Mouse (Mus musculus): ENCODE data around the gene March4. TPM values are rescaled to one million over a fixed set of nuclear protein-coding genes. Genes with fewer than 3 reads are reported as not detected.

Gene March4
- polyA plus RNA-seq, 1 experiment from 2014 or later = 0.04 TPM

- ATAC-seq (ENCODE audit: low FRiP score, low TSS enrichment) = no peak
- 90% methylated on average over 7 of the region's 7 CpGs for WGBS
These were observed 107.5 kb downstream of the March4 start for GRCm38 (mm10) chr1:72429107-72429807.

GRCm38 (mm10) chr1:72428526-72428925, 108.2 kb downstream of the March4 start:
- 60% methylated on average over 8 of the region's 8 CpGs for WGBS
- no peaks in the 10 kb centered on the region for H3K4me1 ChIP-seq (ENCODE audit: insufficient read depth, low read length)
- ATAC-seq (ENCODE audit: low FRiP score, low TSS enrichment) = peak; percentile 49; the same call in 1 of the 2 replicates

More at GRCm38 (mm10) chr1:72429107-72429807, 107.5 kb downstream of the March4 start:
- no peak overlapping the region for H3K27ac ChIP-seq (ENCODE audit: low read length)
- H3K36me3 ChIP-seq (ENCODE audit: insufficient read depth, low read length) = no peaks in the 10 kb centered on the region
- H3K4me2 ChIP-seq (replicated peaks; ENCODE audit: low read depth, low read length) = no peak overlapping the region
- H3K9ac ChIP-seq (replicated peaks; ENCODE audit: low read length) = no peak overlapping the region
- H3K4me3 ChIP-seq (ENCODE audit: low read length) = no peak overlapping the region
- H3K4me1 ChIP-seq (ENCODE audit: insufficient read depth, low read length) = no peaks in the 10 kb centered on the region
- H3K27me3 ChIP-seq (ENCODE audit: insufficient read depth, low read length) = no peaks in the 10 kb centered on the region
- H3K9me3 ChIP-seq (ENCODE audit: low read length) = no peaks in the 10 kb centered on the region

GRCm38 (mm10) chr1:72426456-72426855, 110.3 kb downstream of the March4 start:
- Histone ChIP-seq H3K4me2 (replicated peaks; ENCODE audit: low read depth, low read length) (no peak overlapping the region), H3K36me3 (ENCODE audit: insufficient read depth, low read length) (no peaks in the 10 kb centered on the region)
- 76% methylated on average over 4 of the region's 4 CpGs for WGBS

More at GRCm38 (mm10) chr1:72428526-72428925, 108.2 kb downstream of the March4 start:
- Histone ChIP-seq H3K4me2 (replicated peaks; ENCODE audit: low read depth, low read length) (no peak overlapping the region), H3K9me3 (ENCODE audit: low read length) (no peaks in the 10 kb centered on the region), H3K4me3 (ENCODE audit: low read length) (no peak overlapping the region), H3K36me3 (ENCODE audit: insufficient read depth, low read length) (no peaks in the 10 kb centered on the region), H3K27me3 (ENCODE audit: insufficient read depth, low read length) (no peaks in the 10 kb centered on the region), H3K9ac (replicated peaks; ENCODE audit: low read length) (no peak overlapping the region), H3K27ac (ENCODE audit: low read length) (no peak overlapping the region)

GRCm38 (mm10) chr1:72422121-72422520, 114.6 kb downstream of the March4 start:
- Histone ChIP-seq H3K9me3 (ENCODE audit: low read length) (no peaks in the 10 kb centered on the region), H3K4me1 (ENCODE audit: insufficient read depth, low read length) (no peaks in the 10 kb centered on the region), H3K27me3 (ENCODE audit: insufficient read depth, low read length) (no peaks in the 10 kb centered on the region), H3K4me2 (replicated peaks; ENCODE audit: low read depth, low read length) (no peak overlapping the region), H3K4me3 (ENCODE audit: low read length) (no peak overlapping the region), H3K27ac (ENCODE audit: low read length) (no peak overlapping the region), H3K36me3 (ENCODE audit: insufficient read depth, low read length) (no peaks in the 10 kb centered on the region), H3K9ac (replicated peaks; ENCODE audit: low read length) (no peak overlapping the region)
- no peak for ATAC-seq (ENCODE audit: low FRiP score, low TSS enrichment)
- WGBS = 90% methylated on average over 4 of the region's 4 CpGs

More at GRCm38 (mm10) chr1:72426456-72426855, 110.3 kb downstream of the March4 start:
- Histone ChIP-seq H3K27ac (ENCODE audit: low read length) (no peak overlapping the region), H3K9me3 (ENCODE audit: low read length) (no peaks in the 10 kb centered on the region), H3K9ac (replicated peaks; ENCODE audit: low read length) (no peak overlapping the region), H3K4me3 (ENCODE audit: low read length) (no peak overlapping the region), H3K4me1 (ENCODE audit: insufficient read depth, low read length) (no peaks in the 10 kb centered on the region), H3K27me3 (ENCODE audit: insufficient read depth, low read length) (no peaks in the 10 kb centered on the region)
- ATAC-seq (ENCODE audit: low FRiP score, low TSS enrichment) = no peak

GRCm38 (mm10) chr1:72420220-72420619, 116.5 kb downstream of the March4 start:
- Histone ChIP-seq H3K36me3 (ENCODE audit: insufficient read depth, low read length) (no peaks in the 10 kb centered on the region), H3K4me3 (ENCODE audit: low read length) (no peak overlapping the region), H3K9ac (replicated peaks; ENCODE audit: low read length) (no peak overlapping the region), H3K4me2 (replicated peaks; ENCODE audit: low read depth, low read length) (no peak overlapping the region), H3K27ac (ENCODE audit: low read length) (no peak overlapping the region), H3K27me3 (ENCODE audit: insufficient read depth, low read length) (no peaks in the 10 kb centered on the region), H3K4me1 (ENCODE audit: insufficient read depth, low read length) (no peaks in the 10 kb centered on the region), H3K9me3 (ENCODE audit: low read length) (no peaks in the 10 kb centered on the region)
- 32% methylated on average over 2 of the region's 2 CpGs for WGBS
- ATAC-seq (ENCODE audit: low FRiP score, low TSS enrichment) = no peak

GRCm38 (mm10) chr1:72418744-72419655, 117.7 kb downstream of the March4 start:
- Histone ChIP-seq H3K4me3 (ENCODE audit: low read length) (no peak overlapping the region), H3K36me3 (ENCODE audit: insufficient read depth, low read length) (no peaks in the 10 kb centered on the region), H3K4me2 (replicated peaks; ENCODE audit: low read depth, low read length) (no peak overlapping the region), H3K9ac (replicated peaks; ENCODE audit: low read length) (no peak overlapping the region), H3K27me3 (ENCODE audit: insufficient read depth, low read length) (no peaks in the 10 kb centered on the region), H3K4me1 (ENCODE audit: insufficient read depth, low read length) (0 out of 2 replicates have a peak, but pooled peaks cover 5% of the 10 kb centered on the region), H3K9me3 (ENCODE audit: low read length) (no peaks in the 10 kb centered on the region), H3K27ac (ENCODE audit: low read length) (no peak overlapping the region)
- 68% methylated on average over 8 of the region's 8 CpGs for WGBS
- ATAC-seq (ENCODE audit: low FRiP score, low TSS enrichment) = no peak

GRCm38 (mm10) chr1:72414561-72415253, 122.0 kb downstream of the March4 start:
- Histone ChIP-seq H3K4me1 (ENCODE audit: insufficient read depth, low read length) (0 out of 2 replicates have a peak, but pooled peaks cover 5% of the 10 kb centered on the region), H3K27ac (ENCODE audit: low read length) (no peak overlapping the region), H3K9ac (replicated peaks; ENCODE audit: low read length) (no peak overlapping the region; the same call in 1 of the 2 replicates), H3K4me2 (replicated peaks; ENCODE audit: low read depth, low read length) (no peak overlapping the region), H3K27me3 (ENCODE audit: insufficient read depth, low read length) (no peaks in the 10 kb centered on the region), H3K4me3 (ENCODE audit: low read length) (no peak overlapping the region), H3K9me3 (ENCODE audit: low read length) (no peaks in the 10 kb centered on the region), H3K36me3 (ENCODE audit: insufficient read depth, low read length) (no peaks in the 10 kb centered on the region)
- WGBS = 47% methylated on average over 8 of the region's 8 CpGs
- ATAC-seq (ENCODE audit: low FRiP score, low TSS enrichment) = no peak

- Histone ChIP-seq H3K36me3 (ENCODE audit: insufficient read depth, low read length) (no peaks in the 10 kb centered on the region), H3K27me3 (ENCODE audit: insufficient read depth, low read length) (no peaks in the 10 kb centered on the region), H3K4me1 (ENCODE audit: insufficient read depth, low read length) (0 out of 2 replicates have a peak, but pooled peaks cover 5% of the 10 kb centered on the region), H3K27ac (ENCODE audit: low read length) (no peak overlapping the region), H3K4me2 (replicated peaks; ENCODE audit: low read depth, low read length) (no peak overlapping the region), H3K9ac (replicated peaks; ENCODE audit: low read length) (no peak overlapping the region), H3K9me3 (ENCODE audit: low read length) (no peaks in the 10 kb centered on the region), H3K4me3 (ENCODE audit: low read length) (no peak overlapping the region)
- ATAC-seq (ENCODE audit: low FRiP score, low TSS enrichment) = no peak
- WGBS = 37% methylated on average over 8 of the region's 8 CpGs
These were observed 122.6 kb downstream of the March4 start for GRCm38 (mm10) chr1:72414133-72414532.

- Histone ChIP-seq H3K36me3 (ENCODE audit: insufficient read depth, low read length) (no peaks in the 10 kb centered on the region), H3K4me1 (ENCODE audit: insufficient read depth, low read length) (0 out of 2 replicates have a peak, but pooled peaks cover 5% of the 10 kb centered on the region), H3K9ac (replicated peaks; ENCODE audit: low read length) (no peak overlapping the region), H3K4me3 (ENCODE audit: low read length) (no peak overlapping the region), H3K4me2 (replicated peaks; ENCODE audit: low read depth, low read length) (no peak overlapping the region), H3K9me3 (ENCODE audit: low read length) (no peaks in the 10 kb centered on the region), H3K27ac (ENCODE audit: low read length) (no peak overlapping the region), H3K27me3 (ENCODE audit: insufficient read depth, low read length) (no peaks in the 10 kb centered on the region)
- 83% methylated on average over 8 of the region's 8 CpGs for WGBS
- ATAC-seq (ENCODE audit: low FRiP score, low TSS enrichment) = no peak
These were observed 123.5 kb downstream of the March4 start for GRCm38 (mm10) chr1:72413205-72413604.

Data from kidney, embryonic 16.5 days (tissue).